Mouse (Mus musculus) bone marrow macrophage, adult 2 months (primary cell): ENCODE data around the gene Bud23.

Experiments
- CTCF ChIP-seq: IDR thresholded peaks from 2 replicates; pipeline ENCODE4 v1.5.1; 2012; ENCODE audit warnings: low read depth, mild to moderate bottlenecking, low read length, moderate library complexity
- POLR2A ChIP-seq: IDR thresholded peaks from 2 replicates; pipeline ENCODE4 v1.6.1; 2012; ENCODE audit warnings: mild to moderate bottlenecking, low read depth, low read length, borderline replicate concordance

DNA sequence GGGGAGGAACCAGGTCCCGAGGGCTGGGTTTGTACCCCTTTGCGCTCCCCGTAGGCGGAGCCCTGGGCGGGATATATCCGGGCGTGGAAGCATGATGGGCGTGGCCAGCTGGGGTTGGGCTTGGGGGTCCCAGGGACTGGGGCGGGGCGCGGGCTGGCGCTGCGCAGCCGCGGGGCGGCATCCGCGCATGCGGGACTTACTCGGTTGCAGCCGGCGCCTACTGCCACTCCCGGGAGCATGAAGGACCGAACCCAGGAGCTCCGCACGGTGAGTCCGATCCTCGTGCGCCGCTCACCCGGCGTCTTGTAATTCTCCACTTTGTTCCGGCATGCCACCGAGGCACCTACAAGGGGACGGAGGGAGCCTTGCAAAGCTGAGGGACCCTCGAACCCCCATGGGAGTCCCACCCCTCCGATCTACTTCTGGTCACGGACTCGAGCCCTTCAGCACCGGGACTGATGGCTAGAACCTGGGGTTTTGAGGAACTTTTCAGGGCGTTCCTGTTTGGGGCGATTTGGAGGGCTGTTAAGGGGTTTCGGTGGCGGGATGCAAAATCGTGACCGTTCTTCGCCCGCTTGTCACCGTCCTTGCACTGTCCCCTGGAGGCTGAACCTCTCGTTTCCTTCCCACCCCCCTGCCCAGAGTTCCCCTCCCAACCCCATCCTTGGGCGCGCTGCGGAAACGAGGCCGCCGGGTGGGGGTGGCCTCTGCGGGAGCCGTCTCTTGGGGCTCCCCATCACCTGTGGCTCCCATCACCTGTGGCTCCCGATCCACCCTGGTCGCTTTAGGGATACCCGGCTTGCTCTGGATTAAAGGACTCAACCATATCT lies 41.2 kb downstream of the Bud23 start, which contains the start of gene Stx1a:
- TF ChIP-seq CTCF (no peak), POLR2A (no peak)
